Mouse (Mus musculus): ENCODE measurements around the gene Elmod3. TPM values are rescaled to one million over a fixed set of nuclear protein-coding genes. Genes with fewer than 3 reads are reported as not detected.

The Elmod3 gene
- total RNA-seq, 1 experiment: 4.3 TPM

DNA sequence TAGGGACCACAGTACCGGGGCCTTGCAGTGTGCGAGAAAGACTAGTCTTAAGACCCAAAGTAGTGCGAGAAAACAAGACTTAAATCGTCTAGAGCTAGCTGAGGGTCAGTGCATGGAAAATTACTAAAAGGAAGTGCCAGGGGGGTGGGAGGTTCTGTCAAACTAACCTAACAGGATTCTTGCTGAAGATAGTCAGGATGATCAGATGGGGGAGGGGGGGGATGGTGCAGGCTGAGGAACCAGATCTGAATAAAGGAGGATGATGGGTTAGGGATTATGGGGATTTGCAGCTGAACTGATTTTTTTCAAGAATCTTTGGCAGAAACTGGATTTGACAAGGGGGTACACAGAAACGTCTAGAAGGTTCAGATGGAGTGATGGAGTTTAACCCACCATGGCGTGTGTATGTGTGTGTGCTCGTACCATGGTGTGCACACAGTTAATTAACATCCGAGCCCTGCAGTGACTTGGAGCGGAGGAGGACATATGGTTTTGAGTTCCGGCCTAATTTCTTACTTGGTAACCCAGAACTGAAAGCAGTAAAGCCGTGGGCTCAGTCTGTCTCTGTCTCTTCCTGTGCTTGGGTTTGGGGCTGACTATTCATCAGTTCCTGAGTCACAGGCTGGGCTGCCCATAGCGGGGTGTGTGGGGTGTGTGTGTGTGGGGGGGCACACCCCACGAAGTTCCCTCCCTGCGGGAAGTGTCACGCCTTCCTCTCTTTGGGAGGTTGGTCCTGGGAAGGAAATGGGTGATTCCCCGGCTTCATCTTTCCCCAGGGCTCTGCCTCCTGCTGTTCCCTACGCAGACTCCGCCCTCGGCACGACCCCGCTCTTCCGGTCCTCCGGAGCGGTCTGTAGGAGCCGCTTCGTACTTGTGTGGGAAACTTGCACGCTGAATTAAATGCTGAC lies 45.8 kb downstream of the Elmod3 start:
- peak overlapping the region; percentile 28 to 43; a peak in 3 of 4 replicates for H3K4me3 ChIP-seq (ENCODE audit: insufficient read depth in 1 of 2, low read depth in 1 of 2, low read length in 2 of 2, poor library complexity in 1 of 2, severe bottlenecking in 1 of 2)
- H3K9me3 ChIP-seq (ENCODE audit: control insufficient read depth, insufficient read depth, low read depth, low read length): no peaks in the 10 kb centered on the region
- no peaks in the 10 kb centered on the region for H3K36me3 ChIP-seq (ENCODE audit: control insufficient read depth, insufficient read depth, low read length, poor library complexity, severe bottlenecking)
- in situ Hi-C loops (cut with MboI; ENCODE audit: low sequenced_read_pairs in 2 of 2, unreplicated experiment in 2 of 2): no loop called here
- no peak for DNase-seq (ENCODE audit: low read depth, low spot score)
- peak overlapping the region; percentile 45; the same call in 1 of the 2 replicates for H3K27ac ChIP-seq (ENCODE audit: insufficient read depth, low read depth, low read length, poor library complexity, severe bottlenecking)
- H3K9ac ChIP-seq (ENCODE audit: insufficient read depth, low read depth, low read length, poor library complexity, severe bottlenecking): no peak overlapping the region; the same call in 1 of the 2 replicates
- H3K4me1 ChIP-seq (ENCODE audit: control insufficient read depth in 2 of 2, insufficient read depth in 2 of 2, low read length in 2 of 2, poor library complexity in 1 of 2): peaks cover 2 to 6% of the 10 kb centered on the region in 2 experiments; a peak in 1 of 4 replicates
- TF ChIP-seq ZNF384 (IDR thresholded peaks at IDR 0.05; ENCODE audit: low read depth, low read length) (no peak), CHD2 (IDR thresholded peaks at IDR 0.05; ENCODE audit: low read depth, low read length) (no peak), ZC3H11A (IDR thresholded peaks at IDR 0.05; ENCODE audit: borderline replicate concordance, low read depth, low read length) (no peak)

DNA sequence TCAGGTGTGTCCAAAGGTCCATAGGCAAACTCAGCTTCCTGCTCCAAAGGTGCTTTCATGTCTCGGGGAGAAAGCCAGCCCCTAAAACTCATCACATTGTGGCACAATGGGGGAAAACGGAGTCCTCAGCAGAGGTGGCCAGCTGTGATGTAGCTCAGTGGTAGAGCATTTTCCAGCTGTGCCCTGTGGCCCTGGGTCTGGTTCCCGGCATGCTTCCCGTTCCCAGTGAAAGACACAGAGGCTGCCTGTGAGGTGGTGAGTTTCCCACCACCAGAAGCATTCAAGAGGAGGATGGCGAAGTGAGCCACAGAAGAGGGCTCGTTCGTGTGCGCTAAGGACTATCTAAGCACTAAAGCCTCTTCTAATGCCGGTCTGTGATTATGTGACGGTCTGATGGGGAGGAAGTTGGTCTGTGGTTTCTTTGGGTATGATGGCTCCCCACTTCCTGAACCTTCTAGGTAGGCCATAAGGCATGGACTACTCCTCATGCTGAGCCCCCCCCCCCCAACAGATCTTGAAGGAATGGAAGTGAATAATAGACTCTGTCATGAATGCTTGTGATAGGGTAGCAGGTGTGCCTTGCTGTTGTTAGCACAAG lies 47.6 kb downstream of the Elmod3 start:
- Histone ChIP-seq H3K9ac (ENCODE audit: insufficient read depth, low read depth, low read length, poor library complexity, severe bottlenecking) (no peak overlapping the region), H3K4me3 (ENCODE audit: insufficient read depth in 1 of 2, low read depth in 1 of 2, low read length in 2 of 2, poor library complexity in 1 of 2, severe bottlenecking in 1 of 2) (no peak overlapping the region), H3K9me3 (ENCODE audit: control insufficient read depth, insufficient read depth, low read depth, low read length) (no peaks in the 10 kb centered on the region), H3K36me3 (ENCODE audit: control insufficient read depth, insufficient read depth, low read length, poor library complexity, severe bottlenecking) (no peaks in the 10 kb centered on the region), H3K4me1 (ENCODE audit: control insufficient read depth in 2 of 2, insufficient read depth in 2 of 2, low read length in 2 of 2, poor library complexity in 1 of 2) (peaks cover 2 to 6% of the 10 kb centered on the region in 2 experiments; a peak in 1 of 4 replicates), H3K27ac (ENCODE audit: insufficient read depth, low read depth, low read length, poor library complexity, severe bottlenecking) (no peak overlapping the region)
- TF ChIP-seq CHD2 (IDR thresholded peaks at IDR 0.05; ENCODE audit: low read depth, low read length): no peak
- no peak for TF ChIP-seq ZC3H11A (IDR thresholded peaks at IDR 0.05; ENCODE audit: borderline replicate concordance, low read depth, low read length)
- no peak for TF ChIP-seq ZNF384 (IDR thresholded peaks at IDR 0.05; ENCODE audit: low read depth, low read length)
- no peak for TF ChIP-seq MAFK (IDR thresholded peaks at IDR 0.05; ENCODE audit: insufficient read depth, low read depth, low read length)
- TF ChIP-seq HCFC1 (IDR thresholded peaks at IDR 0.05; ENCODE audit: borderline replicate concordance, insufficient read depth, low read length): no peak
- in situ Hi-C loops (cut with MboI; ENCODE audit: low sequenced_read_pairs in 2 of 2, unreplicated experiment in 2 of 2): no loop called here
- DNase-seq (ENCODE audit: low read depth, low spot score): no peak

DNA sequence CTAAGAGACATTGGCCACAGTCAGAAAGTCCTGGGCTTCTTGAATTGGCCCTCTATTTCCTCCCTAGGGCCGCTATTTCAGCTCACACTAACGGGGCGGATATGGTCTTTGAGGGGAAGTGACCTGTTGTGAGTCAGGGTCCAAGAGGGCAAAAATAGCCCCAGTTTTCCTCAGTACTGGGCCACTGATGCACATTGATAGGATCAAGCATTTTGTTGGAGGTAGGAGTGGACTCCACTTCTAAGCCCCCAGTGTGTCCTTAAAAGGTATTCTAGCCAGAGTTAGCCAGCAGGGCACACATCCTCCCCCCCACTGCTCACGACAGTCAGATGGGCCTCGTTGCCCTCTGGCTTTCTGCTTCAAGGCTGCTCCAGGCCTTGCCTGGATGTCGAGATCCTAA lies 48.2 kb downstream of the Elmod3 start:
- no peak overlapping the region for H3K9ac ChIP-seq (ENCODE audit: insufficient read depth, low read depth, low read length, poor library complexity, severe bottlenecking)
- peaks cover 2 to 8% of the 10 kb centered on the region in 2 experiments; a peak in 1 of 4 replicates for H3K4me1 ChIP-seq (ENCODE audit: control insufficient read depth in 2 of 2, insufficient read depth in 2 of 2, low read length in 2 of 2, poor library complexity in 1 of 2)
- H3K4me3 ChIP-seq (ENCODE audit: insufficient read depth in 1 of 2, low read depth in 1 of 2, low read length in 2 of 2, poor library complexity in 1 of 2, severe bottlenecking in 1 of 2): no peak overlapping the region
- in situ Hi-C loops (cut with MboI; ENCODE audit: low sequenced_read_pairs in 2 of 2, unreplicated experiment in 2 of 2): no loop called here
- H3K9me3 ChIP-seq (ENCODE audit: control insufficient read depth, insufficient read depth, low read depth, low read length): no peaks in the 10 kb centered on the region
- no peak for DNase-seq (ENCODE audit: low read depth, low spot score)
- TF ChIP-seq ZC3H11A (IDR thresholded peaks at IDR 0.05; ENCODE audit: borderline replicate concordance, low read depth, low read length) (no peak), MAFK (IDR thresholded peaks at IDR 0.05; ENCODE audit: insufficient read depth, low read depth, low read length) (no peak), HCFC1 (IDR thresholded peaks at IDR 0.05; ENCODE audit: borderline replicate concordance, insufficient read depth, low read length) (no peak), ZNF384 (IDR thresholded peaks at IDR 0.05; ENCODE audit: low read depth, low read length) (no peak), CHD2 (IDR thresholded peaks at IDR 0.05; ENCODE audit: low read depth, low read length) (no peak)
- no peak overlapping the region for H3K27ac ChIP-seq (ENCODE audit: insufficient read depth, low read depth, low read length, poor library complexity, severe bottlenecking)
- H3K36me3 ChIP-seq (ENCODE audit: control insufficient read depth, insufficient read depth, low read length, poor library complexity, severe bottlenecking): no peaks in the 10 kb centered on the region

DNA sequence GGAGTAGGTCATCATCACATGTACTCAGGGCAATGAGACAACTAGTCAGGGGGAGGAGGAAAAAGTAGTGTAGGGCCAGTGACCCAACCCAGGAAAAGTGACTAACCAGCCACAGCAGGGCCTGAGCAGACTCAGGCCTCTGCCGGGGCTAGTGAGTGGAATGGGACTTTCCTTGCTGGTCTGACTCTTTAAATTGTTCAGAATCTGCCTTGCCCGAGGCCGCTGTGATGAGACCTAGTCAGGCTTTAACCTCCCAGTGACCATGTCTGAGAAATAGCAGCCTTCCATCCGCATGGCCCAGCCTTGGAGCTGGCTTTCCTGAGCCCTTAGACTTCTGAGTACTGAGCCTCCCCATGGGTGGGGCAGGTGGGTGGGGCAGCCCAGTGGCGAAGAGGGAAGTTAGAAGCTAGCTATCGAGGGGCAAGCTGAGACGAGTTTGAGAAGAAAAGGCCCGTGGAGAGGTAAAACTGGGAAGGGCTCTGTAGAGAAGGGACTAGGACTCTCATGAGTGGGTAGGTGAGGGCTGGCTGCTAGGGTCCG lies 49.1 kb downstream of the Elmod3 start:
- in situ Hi-C loops (cut with MboI; ENCODE audit: low sequenced_read_pairs in 2 of 2, unreplicated experiment in 2 of 2): loop anchor here in 1 of 2 experiments (10.0 kb wide), 1 partner anchor 286 kb away; no protein-coding TSS in a partner anchor
- TF ChIP-seq MAFK (IDR thresholded peaks at IDR 0.05; ENCODE audit: insufficient read depth, low read depth, low read length) (no peak), HCFC1 (IDR thresholded peaks at IDR 0.05; ENCODE audit: borderline replicate concordance, insufficient read depth, low read length) (no peak), ZNF384 (IDR thresholded peaks at IDR 0.05; ENCODE audit: low read depth, low read length) (no peak), CHD2 (IDR thresholded peaks at IDR 0.05; ENCODE audit: low read depth, low read length) (no peak), ZC3H11A (IDR thresholded peaks at IDR 0.05; ENCODE audit: borderline replicate concordance, low read depth, low read length) (no peak)
- Histone ChIP-seq H3K9ac (ENCODE audit: insufficient read depth, low read depth, low read length, poor library complexity, severe bottlenecking) (peak overlapping the region; percentile 62; the same call in 1 of the 2 replicates), H3K9me3 (ENCODE audit: control insufficient read depth, insufficient read depth, low read depth, low read length) (no peaks in the 10 kb centered on the region), H3K36me3 (ENCODE audit: control insufficient read depth, insufficient read depth, low read length, poor library complexity, severe bottlenecking) (no peaks in the 10 kb centered on the region), H3K4me1 (ENCODE audit: control insufficient read depth in 2 of 2, insufficient read depth in 2 of 2, low read length in 2 of 2, poor library complexity in 1 of 2) (peaks cover 2 to 8% of the 10 kb centered on the region in 2 experiments; a peak in 1 of 4 replicates), H3K4me3 (ENCODE audit: insufficient read depth in 1 of 2, low read depth in 1 of 2, low read length in 2 of 2, poor library complexity in 1 of 2, severe bottlenecking in 1 of 2) (no peak overlapping the region), H3K27ac (ENCODE audit: insufficient read depth, low read depth, low read length, poor library complexity, severe bottlenecking) (no peak overlapping the region; the same call in 1 of the 2 replicates)
- DNase-seq (ENCODE audit: low read depth, low spot score): no peak

Data from ES-E14 (cell line).